Mouse (Mus musculus) ES-Bruce4 (cell line): Measurements from ENCODE around the gene Neurl1a. TPM values are rescaled to one million over a fixed set of nuclear protein-coding genes. Genes with fewer than 3 reads are reported as not detected.
A peak's percentile ranks its signal among the peaks of the same experiment; 100 is the strongest.

Experiments used
- H3K27ac ChIP-seq: 2 replicates; pipeline ENCODE4 v1.5.1; 2012; ENCODE audit warnings: low read length, inconsistent platforms; ENCODE audit not compliant: insufficient read depth
- H3K27me3 ChIP-seq: 2 replicates; pipeline ENCODE4 v1.6.1; 2012; ENCODE audit warnings: mild to moderate bottlenecking, low read length, inconsistent platforms; ENCODE audit not compliant: control insufficient read depth, poor library complexity, insufficient read depth, severe bottlenecking
- H3K36me3 ChIP-seq: 2 replicates; pipeline ENCODE4 v1.6.1; 2012; ENCODE audit warnings: inconsistent platforms, mild to moderate bottlenecking, low read length, moderate library complexity; ENCODE audit not compliant: control insufficient read depth, poor library complexity, insufficient read depth, severe bottlenecking
- H3K4me1 ChIP-seq: one replicate; pipeline ENCODE4 v1.8.1; 2011; ENCODE audit warnings: low read length; ENCODE audit not compliant: control insufficient read depth, insufficient read depth
- H3K4me3 ChIP-seq: 2 replicates; pipeline ENCODE4 v1.5.1; 2011; ENCODE audit warnings: low read depth, mild to moderate bottlenecking, low read length
- H3K9ac ChIP-seq: 2 replicates; pipeline ENCODE4 v1.6.1; 2012; ENCODE audit warnings: low read depth, mild to moderate bottlenecking, inconsistent platforms; ENCODE audit not compliant: poor library complexity, severe bottlenecking
- H3K9me3 ChIP-seq: replicated peaks from 2 replicates; pipeline ENCODE4 v1.6.1; 2012; ENCODE audit warnings: mild to moderate bottlenecking, low read length, inconsistent platforms; ENCODE audit not compliant: control insufficient read depth, poor library complexity, insufficient read depth, severe bottlenecking
- CTCF ChIP-seq: IDR thresholded peaks from one replicate; pipeline ENCODE4 v1.8.1; 2011; ENCODE audit warnings: low read depth, low read length
- EP300 ChIP-seq: IDR thresholded peaks from 2 replicates; pipeline ENCODE4 v1.6.1; 2011; ENCODE audit warnings: low read depth, low read length; ENCODE audit not compliant: insufficient read depth
- POLR2A ChIP-seq: IDR thresholded peaks from one replicate; pipeline ENCODE4 v1.8.1; 2011; ENCODE audit warnings: low read length; ENCODE audit not compliant: insufficient read depth
- polyA plus RNA-seq: library from polyadenylated mRNA; stranded (reverse); fragments of >200 nt; gene quantifications from 2 replicates; pipeline ENCODE4 v1.2.4, GENCODE M21; 2011; ENCODE audit warnings: low read depth; ENCODE audit not compliant: missing spikeins, insufficient read depth, insufficient read length

Gene Neurl1a
- polyA plus RNA-seq, 1 experiment, result 8.1 TPM

- Histone ChIP-seq H3K4me3 (peak overlapping the region; percentile 29), H3K27ac (no peak overlapping the region), H3K9ac (no peak overlapping the region), H3K36me3 (no peaks in the 10 kb centered on the region), H3K4me1 (no peaks in the 10 kb centered on the region), H3K27me3 (no peaks in the 10 kb centered on the region), H3K9me3 (no peaks in the 10 kb centered on the region)
- TF ChIP-seq POLR2A (no peak), EP300 (no peak), CTCF (no peak)
These were observed 88.4 kb downstream of the Neurl1a start for GRCm38 (mm10) chr19:47267066-47267465.

- Histone ChIP-seq H3K9ac (no peak overlapping the region), H3K27me3 (no peaks in the 10 kb centered on the region), H3K36me3 (no peaks in the 10 kb centered on the region), H3K4me3 (no peak overlapping the region), H3K4me1 (no peaks in the 10 kb centered on the region), H3K9me3 (no peaks in the 10 kb centered on the region), H3K27ac (no peak overlapping the region)
- no peak for TF ChIP-seq POLR2A
- no peak for TF ChIP-seq EP300
- peak; percentile 28 for TF ChIP-seq CTCF
These were observed 91.1 kb downstream of the Neurl1a start for GRCm38 (mm10) chr19:47269729-47270128.

- Histone ChIP-seq H3K9ac (no peak overlapping the region), H3K36me3 (no peaks in the 10 kb centered on the region), H3K27me3 (no peaks in the 10 kb centered on the region), H3K4me3 (no peak overlapping the region), H3K27ac (no peak overlapping the region), H3K4me1 (no peaks in the 10 kb centered on the region), H3K9me3 (no peaks in the 10 kb centered on the region)
- TF ChIP-seq POLR2A, result no peak
- TF ChIP-seq CTCF, result no peak
These were observed 91.9 kb downstream of the Neurl1a start for GRCm38 (mm10) chr19:47270520-47270919.

- Histone ChIP-seq H3K4me3 (no peak overlapping the region), H3K36me3 (no peaks in the 10 kb centered on the region), H3K9ac (no peak overlapping the region), H3K27ac (no peak overlapping the region), H3K4me1 (no peaks in the 10 kb centered on the region), H3K27me3 (no peaks in the 10 kb centered on the region), H3K9me3 (no peaks in the 10 kb centered on the region)
- no peak for TF ChIP-seq EP300
- no peak for TF ChIP-seq CTCF
- TF ChIP-seq POLR2A, result no peak
These were observed 98.1 kb downstream of the Neurl1a start for GRCm38 (mm10) chr19:47276730-47277129.

GRCm38 (mm10) chr19:47279372-47279771 lies 100.8 kb downstream of the Neurl1a start:
- no peak for TF ChIP-seq POLR2A
- no peak for TF ChIP-seq EP300
- TF ChIP-seq CTCF, result no peak
- no peak overlapping the region for H3K9ac ChIP-seq
- H3K36me3 ChIP-seq, result no peaks in the 10 kb centered on the region
- H3K4me3 ChIP-seq, result no peak overlapping the region
- H3K27me3 ChIP-seq, result no peaks in the 10 kb centered on the region
- no peak overlapping the region for H3K27ac ChIP-seq
- no peaks in the 10 kb centered on the region for H3K9me3 ChIP-seq
- no peaks in the 10 kb centered on the region for H3K4me1 ChIP-seq

- H3K9ac ChIP-seq, result no peak overlapping the region
- no peaks in the 10 kb centered on the region for H3K27me3 ChIP-seq
- H3K36me3 ChIP-seq, result no peaks in the 10 kb centered on the region
- no peak overlapping the region for H3K4me3 ChIP-seq
- H3K4me1 ChIP-seq, result no peaks in the 10 kb centered on the region
- no peaks in the 10 kb centered on the region for H3K9me3 ChIP-seq
- no peak overlapping the region for H3K27ac ChIP-seq
- TF ChIP-seq POLR2A (no peak), EP300 (no peak), CTCF (no peak)
These were observed 101.3 kb downstream of the Neurl1a start for GRCm38 (mm10) chr19:47279788-47280532.
